Mouse (Mus musculus) cerebellum, adult 2 months (tissue): ENCODE measurements around the gene Hopx.
"Not testable (repeated sequence)": the region's sequence is repeated elsewhere in the genome, so short reads cannot be mapped to it uniquely, and the experiment has no call there.

Experiments used
- CTCF ChIP-seq: fragments of 200-500 bp; IDR thresholded peaks from 2 replicates; pipeline ENCODE4 v1.5.1; 2011; ENCODE audit warnings: low read depth, mild to moderate bottlenecking, control low read depth, low read length, moderate library complexity, borderline replicate concordance; ENCODE audit not compliant: insufficient read depth
- POLR2A ChIP-seq: fragments of 200-500 bp; IDR thresholded peaks from 2 replicates; pipeline ENCODE4 v1.6.1; 2011; ENCODE audit warnings: low read length, control low read depth, borderline replicate concordance; ENCODE audit not compliant: insufficient read depth

- TF ChIP-seq POLR2A, CTCF: not testable (repeated sequence)
These were observed 18.7 kb downstream of the Hopx start for GRCm38 (mm10) chr5:77096194-77096593.
